Mouse (Mus musculus) olfactory bulb, adult 2 months (tissue): ENCODE results near the gene Spag16. TPM values are rescaled to one million over a fixed set of nuclear protein-coding genes. Genes with fewer than 3 reads are reported as not detected.

Experiments
- H3K27ac ChIP-seq: fragments of 200-500 bp; 2 replicates; pipeline ENCODE4 v1.5.1; 2012; ENCODE audit warnings: low read depth, low read length; ENCODE audit not compliant: insufficient read depth
- H3K4me1 ChIP-seq: fragments of 200-500 bp; 2 replicates; pipeline ENCODE4 v1.6.1; 2012; ENCODE audit warnings: low read length; ENCODE audit not compliant: control insufficient read depth, insufficient read depth
- H3K4me3 ChIP-seq: fragments of 200-500 bp; 2 replicates; pipeline ENCODE4 v1.5.1; 2012; ENCODE audit warnings: mild to moderate bottlenecking, low read depth, low read length, moderate library complexity; ENCODE audit not compliant: insufficient read depth
- CTCF ChIP-seq: fragments of 200-500 bp; IDR thresholded peaks from 2 replicates; pipeline ENCODE4 v1.5.1; 2012; ENCODE audit warnings: low read depth, mild to moderate bottlenecking, low read length, moderate library complexity; ENCODE audit not compliant: insufficient read depth
- POLR2A ChIP-seq: fragments of 200-500 bp; IDR thresholded peaks from 2 replicates; pipeline ENCODE4 v1.6.1; 2012; ENCODE audit warnings: mild to moderate bottlenecking, low read depth, low read length, moderate library complexity; ENCODE audit not compliant: insufficient read depth
- WGBS: fragments of 180-500 bp; shearing (Covaris S2); methylation state at CpG from one replicate; pipeline ENCODE4 v1.1.7; 2018; 5-methylcytosine and 5-hydroxymethylcytosine counted together
- polyA plus RNA-seq: library from polyadenylated mRNA; stranded (reverse); fragments of >200 nt; gene quantifications from 2 replicates; pipeline ENCODE4 v1.2.4, GENCODE M21; 2012; ENCODE audit warnings: low replicate concordance; ENCODE audit not compliant: missing spikeins, insufficient read depth, insufficient read length

Spag16 gene
- polyA plus RNA-seq, 1 experiment = not detected

- H3K4me1 ChIP-seq = no peaks in the 10 kb centered on the region
- TF ChIP-seq CTCF = no peak
- no peak for TF ChIP-seq POLR2A
- 55% methylated on average over 6 of the region's 6 CpGs for WGBS
- no peak overlapping the region for H3K27ac ChIP-seq
- no peak overlapping the region for H3K4me3 ChIP-seq
Measured at GRCm38 (mm10) chr1:70073440-70073839, 246.7 kb downstream of the Spag16 start.

GRCm38 (mm10) chr1:70078806-70079205 is 252.0 kb downstream of the Spag16 start:
- 86% methylated on average over 6 of the region's 6 CpGs for WGBS
- no peak overlapping the region for H3K27ac ChIP-seq
- H3K4me1 ChIP-seq = no peaks in the 10 kb centered on the region
- H3K4me3 ChIP-seq = no peak overlapping the region
- TF ChIP-seq POLR2A = no peak
- no peak for TF ChIP-seq CTCF

- Histone ChIP-seq H3K4me3 (no peak overlapping the region), H3K4me1 (no peaks in the 10 kb centered on the region), H3K27ac (no peak overlapping the region)
- no peak for TF ChIP-seq POLR2A
- no peak for TF ChIP-seq CTCF
- WGBS = 34% methylated on average over 7 of the region's 7 CpGs
Measured at GRCm38 (mm10) chr1:70082208-70082878, 255.6 kb downstream of the Spag16 start.

GRCm38 (mm10) chr1:70104683-70105082 is 277.9 kb downstream of the Spag16 start:
- WGBS = 97% methylated on average over 8 of the region's 8 CpGs
- TF ChIP-seq POLR2A = no peak
- TF ChIP-seq CTCF = no peak
- Histone ChIP-seq H3K4me3 (no peak overlapping the region), H3K27ac (no peak overlapping the region), H3K4me1 (no peaks in the 10 kb centered on the region)

GRCm38 (mm10) chr1:70116212-70116982 is 289.6 kb downstream of the Spag16 start:
- TF ChIP-seq CTCF = no peak
- no peak for TF ChIP-seq POLR2A
- Histone ChIP-seq H3K27ac (no peak overlapping the region), H3K4me1 (no peaks in the 10 kb centered on the region), H3K4me3 (no peak overlapping the region)
- WGBS = 84% methylated on average over 4 of the region's 4 CpGs

GRCm38 (mm10) chr1:70128035-70128434 is 301.3 kb downstream of the Spag16 start:
- WGBS = 24% methylated on average over 2 of the region's 2 CpGs
- H3K27ac ChIP-seq = no peak overlapping the region
- no peaks in the 10 kb centered on the region for H3K4me1 ChIP-seq
- no peak for TF ChIP-seq POLR2A
- TF ChIP-seq CTCF = no peak
- no peak overlapping the region for H3K4me3 ChIP-seq

GRCm38 (mm10) chr1:70135547-70135946 is 308.8 kb downstream of the Spag16 start:
- WGBS = 84% methylated on average over 2 of the region's 2 CpGs
- Histone ChIP-seq H3K4me1 (no peaks in the 10 kb centered on the region), H3K27ac (no peak overlapping the region), H3K4me3 (no peak overlapping the region)
- TF ChIP-seq POLR2A (no peak), CTCF (no peak)

GRCm38 (mm10) chr1:70165343-70166158 is 338.8 kb downstream of the Spag16 start:
- 42% methylated on average over 3 of the region's 3 CpGs for WGBS
- Histone ChIP-seq H3K27ac (no peak overlapping the region), H3K4me1 (no peaks in the 10 kb centered on the region), H3K4me3 (no peak overlapping the region)
- TF ChIP-seq CTCF (no peak), POLR2A (no peak)

GRCm38 (mm10) chr1:70180123-70180741 is 353.5 kb downstream of the Spag16 start:
- no peak overlapping the region for H3K27ac ChIP-seq
- H3K4me3 ChIP-seq = no peak overlapping the region
- 88% methylated on average over 4 of the region's 4 CpGs for WGBS
- TF ChIP-seq POLR2A = no peak
- no peak for TF ChIP-seq CTCF
- no peaks in the 10 kb centered on the region for H3K4me1 ChIP-seq
